Mouse (Mus musculus): Measurements from ENCODE around the gene Fmr1nb. TPM values are rescaled to one million over a fixed set of nuclear protein-coding genes. Genes with fewer than 3 reads are reported as not detected.
"Not testable (repeated sequence)": the region's sequence is repeated elsewhere in the genome, so short reads cannot be mapped to it uniquely, and the experiment has no call there.

Gene Fmr1nb
- polyA plus RNA-seq (2015; fragmentation: Nextera tagmentation; extraction: Ambion mirVana), result 0.25 TPM in 1 of 2 replicates, not detected in the other

DNA sequence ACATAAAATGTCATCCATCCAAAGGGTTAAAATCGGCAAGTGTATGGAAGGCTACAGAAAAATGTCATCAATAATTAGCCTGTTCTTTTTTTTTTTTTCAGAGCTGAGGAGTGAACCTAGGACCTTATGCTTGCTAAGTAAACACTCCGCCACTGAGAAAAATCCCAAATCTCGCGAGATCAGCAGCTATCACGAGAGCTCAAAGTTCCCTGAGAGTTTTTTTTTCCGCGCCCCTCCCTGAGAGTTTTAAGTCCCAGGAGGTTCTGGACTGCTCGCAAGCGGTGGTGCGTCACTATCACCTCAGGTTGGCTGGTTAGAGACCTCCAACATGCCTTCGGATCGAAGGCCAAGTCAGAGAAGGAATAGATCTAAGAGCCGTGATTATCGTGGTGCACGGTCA is at the start of gene Fmr1nb:
Gene Fmr1nb (plus strand): TSS at position 234 of the 400 bp plus-strand sequence.
- Histone ChIP-seq H3K9ac (no peak within 1 kb of the TSS), H3K9me3 (no peaks in the 10 kb centered on the region), H3K4me1 (no peaks in the 10 kb centered on the region), H3K4me2 (no peak within 1 kb of the TSS), H3K36me3 (no peaks in the 10 kb centered on the region), H3K4me3 (no peak within 1 kb of the TSS), H3K27ac (no peak within 1 kb of the TSS), H3K27me3 (no peaks in the 10 kb centered on the region)
- no peak for ATAC-seq (ENCODE audit: borderline replicate concordance, extremely low read depth, low FRiP score, low TSS enrichment)
- 82% methylated on average over 15 of the region's 15 CpGs for WGBS

DNA sequence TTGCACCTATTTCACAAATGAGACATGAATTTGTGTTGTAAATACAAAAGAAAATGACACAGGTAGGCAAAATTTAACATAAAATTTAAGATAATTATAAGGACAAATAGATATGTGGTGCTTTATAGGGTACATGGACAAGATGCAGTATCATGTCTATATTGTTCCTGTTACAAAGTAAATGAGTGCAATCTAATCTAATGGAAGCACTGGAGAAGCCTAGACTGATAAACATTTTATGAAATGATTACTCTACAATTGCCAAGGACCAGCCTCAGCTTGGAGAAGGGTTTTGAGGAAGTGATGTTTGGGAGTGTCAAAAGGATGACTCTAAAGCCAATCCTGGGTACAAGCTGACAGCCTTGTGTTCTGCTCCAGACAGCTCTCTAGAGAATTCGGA is 24.7 kb upstream of the Fmr1nb start:
- no peaks in the 10 kb centered on the region for H3K9me3 ChIP-seq
- no peaks in the 10 kb centered on the region for H3K36me3 ChIP-seq
- no peaks in the 10 kb centered on the region for H3K27me3 ChIP-seq
- H3K4me3 ChIP-seq, result no peak overlapping the region
- no peak overlapping the region for H3K9ac ChIP-seq
- H3K4me1 ChIP-seq, result no peaks in the 10 kb centered on the region
- 50% methylated on average over 1 of the region's 1 CpGs for whole genome bisulfite sequencing
- no peak overlapping the region for H3K27ac ChIP-seq
- no peak for ATAC-seq (ENCODE audit: borderline replicate concordance, extremely low read depth, low FRiP score, low TSS enrichment)
- no peak overlapping the region for H3K4me2 ChIP-seq

DNA sequence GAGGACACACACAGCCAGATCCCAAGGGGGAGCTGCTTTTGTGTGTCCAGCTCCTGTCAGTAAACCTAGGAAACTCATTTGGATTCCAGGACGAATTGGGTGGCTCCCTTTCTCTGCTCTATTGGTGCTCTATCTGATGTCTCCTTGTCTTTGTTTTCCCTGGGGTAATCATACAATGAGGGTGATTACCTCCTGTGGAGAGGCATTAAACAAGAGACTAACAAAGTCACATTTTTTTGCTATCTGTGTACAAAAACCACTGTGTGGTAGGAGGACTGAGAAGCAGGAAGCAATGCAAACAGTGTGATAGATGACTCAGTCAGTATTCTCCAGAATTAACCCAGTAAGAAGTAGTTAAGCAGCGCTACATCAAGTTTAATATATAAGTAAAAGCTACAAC is 21.6 kb upstream of the Fmr1nb start:
- no peak for ATAC-seq (ENCODE audit: borderline replicate concordance, extremely low read depth, low FRiP score, low TSS enrichment)
- H3K36me3 ChIP-seq, result no peaks in the 10 kb centered on the region
- no peaks in the 10 kb centered on the region for H3K27me3 ChIP-seq
- H3K4me2 ChIP-seq, result no peak overlapping the region
- no peak overlapping the region for H3K4me3 ChIP-seq
- H3K9me3 ChIP-seq, result no peaks in the 10 kb centered on the region
- H3K27ac ChIP-seq, result no peak overlapping the region
- H3K9ac ChIP-seq, result no peak overlapping the region
- WGBS, result 61% methylated on average over 2 of the region's 2 CpGs
- H3K4me1 ChIP-seq, result no peaks in the 10 kb centered on the region

DNA sequence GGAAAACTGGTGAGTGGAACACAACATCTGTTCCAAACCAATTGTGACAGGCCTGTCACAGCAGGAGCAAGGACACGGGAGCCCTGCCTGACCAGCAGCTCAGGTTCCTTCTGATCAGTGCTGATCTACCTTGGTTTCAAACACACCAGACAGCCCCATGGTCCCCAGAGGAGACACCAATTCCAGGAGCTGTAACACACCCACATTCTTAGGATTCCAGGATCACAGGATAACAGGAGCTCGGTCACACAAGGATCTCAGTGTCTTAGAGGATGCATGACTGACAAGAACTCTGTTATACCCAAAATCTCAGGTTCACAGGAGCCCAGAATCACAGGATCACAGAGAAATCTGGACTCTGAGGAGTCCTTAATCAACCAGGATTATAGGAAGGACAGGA is 58.8 kb downstream of the Fmr1nb start:
- H3K27ac ChIP-seq; H3K9me3 ChIP-seq; H3K4me3 ChIP-seq; H3K36me3 ChIP-seq; ATAC-seq (ENCODE audit: borderline replicate concordance, extremely low read depth, low FRiP score, low TSS enrichment); H3K4me1 ChIP-seq; H3K27me3 ChIP-seq; H3K9ac ChIP-seq: not testable (repeated sequence)
- WGBS, result 32% methylated on average over 2 of the region's 2 CpGs
- H3K4me2 ChIP-seq, result peak overlapping the region; percentile 47

DNA sequence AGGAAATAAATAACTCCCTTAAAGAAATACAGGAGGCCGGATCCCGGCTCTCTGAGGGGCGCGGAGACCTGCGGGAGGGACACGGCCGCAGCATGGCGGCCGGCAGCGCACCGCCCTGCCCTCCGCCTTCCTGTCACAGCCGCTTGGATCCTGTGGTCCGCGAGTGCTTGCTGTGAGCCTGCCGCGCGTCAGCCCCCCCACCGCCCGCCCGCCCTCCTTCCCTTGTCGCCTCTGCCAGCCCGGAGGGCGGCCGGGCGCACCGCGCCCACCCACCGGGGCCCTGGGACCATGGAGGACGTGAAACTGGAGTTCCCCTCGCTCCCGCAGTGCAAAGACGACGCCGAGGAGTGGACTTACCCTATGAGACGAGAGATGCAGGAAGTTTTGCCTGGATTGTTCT is 59.4 kb downstream of the Fmr1nb start, which contains the start of gene Gm14698:
Gene Gm14698 (plus strand): TSS at position 35 of the 400 bp plus-strand sequence.
- peak within 1 kb of the TSS; percentile 28 for H3K4me3 ChIP-seq
- H3K4me1 ChIP-seq, H3K36me3 ChIP-seq, H3K27me3 ChIP-seq, H3K9ac ChIP-seq, H3K27ac ChIP-seq, H3K9me3 ChIP-seq: not testable (repeated sequence)
- peak within 1 kb of the TSS; percentile 47 for H3K4me2 ChIP-seq
- 13% methylated on average over 34 of the region's 36 CpGs for WGBS
- peak; percentile 81; the same call in 1 of the 2 replicates for ATAC-seq (ENCODE audit: borderline replicate concordance, extremely low read depth, low FRiP score, low TSS enrichment)

- no peaks in the 10 kb centered on the region for H3K4me1 ChIP-seq
- no peak overlapping the region for H3K9ac ChIP-seq
- WGBS, result 17% methylated on average over 5 of the region's 5 CpGs
- no peaks in the 10 kb centered on the region for H3K9me3 ChIP-seq
- ATAC-seq (ENCODE audit: borderline replicate concordance, extremely low read depth, low FRiP score, low TSS enrichment), result no peak
- H3K36me3 ChIP-seq, result no peaks in the 10 kb centered on the region
- H3K27ac ChIP-seq, result no peak overlapping the region
- H3K27me3 ChIP-seq, result no peaks in the 10 kb centered on the region
- H3K4me2 ChIP-seq, result no peak overlapping the region
- no peak overlapping the region for H3K4me3 ChIP-seq
Measured at GRCm38 (mm10) chrX:68839548-68840444, 78.2 kb downstream of the Fmr1nb start.

Other genes with a start within 250 kb of the Fmr1nb start
- gene Fmr1, start 83.3 kb upstream of the Fmr1nb start, polyA plus RNA-seq (2015; fragmentation: Nextera tagmentation; extraction: Ambion mirVana), result 53.0 and 55.5 TPM in 2 replicates
- 3.2 and 4.1 TPM in 2 replicates for gene Gm14698, start 59.3 kb downstream of the Fmr1nb start, polyA plus RNA-seq (2015; fragmentation: Nextera tagmentation; extraction: Ambion mirVana)
- gene Gm6812, start 131.2 kb downstream of the Fmr1nb start, polyA plus RNA-seq (2015; fragmentation: Nextera tagmentation; extraction: Ambion mirVana), result not detected in 2 replicates

Data from lung, embryonic 15.5 days (tissue).